Mouse (Mus musculus): ENCODE data around the gene Rnf17.
A peak's percentile ranks its signal among the peaks of the same experiment; 100 is the strongest.

The Rnf17 gene

GRCm38 (mm10) chr14:56402311-56403071, at the start of gene Rnf17:
Rnf17 (plus strand) TSS chr14:56402581.
- DNase-seq: no peak

GRCm38 (mm10) chr14:56354803-56355202, 47.6 kb upstream of the Rnf17 start:
- DNase-seq: no peak

- DNase-seq: no peak
Observed at GRCm38 (mm10) chr14:56355396-56355795, 47.0 kb upstream of the Rnf17 start.

GRCm38 (mm10) chr14:56356196-56356595, 46.2 kb upstream of the Rnf17 start:
- no peak for DNase-seq

- DNase-seq: no peak
Observed at GRCm38 (mm10) chr14:56358422-56358821, 44.0 kb upstream of the Rnf17 start.

GRCm38 (mm10) chr14:56359131-56359530, 43.2 kb upstream of the Rnf17 start:
- no peak for DNase-seq

GRCm38 (mm10) chr14:56364711-56365237, 37.6 kb upstream of the Rnf17 start, which contains the start of gene Atp12a:
Atp12a (plus strand) TSS chr14:56365068.
- DNase-seq: no peak

- DNase-seq: no peak
Observed at GRCm38 (mm10) chr14:56365292-56365691, 37.1 kb upstream of the Rnf17 start.

- DNase-seq: no peak
Observed at GRCm38 (mm10) chr14:56366712-56367111, 35.7 kb upstream of the Rnf17 start.

GRCm38 (mm10) chr14:56368834-56369233, 33.5 kb upstream of the Rnf17 start:
- DNase-seq: no peak

GRCm38 (mm10) chr14:56375731-56376130, 26.6 kb upstream of the Rnf17 start:
- DNase-seq: peak; percentile 68

GRCm38 (mm10) chr14:56377745-56378144, 24.6 kb upstream of the Rnf17 start:
- no peak for DNase-seq

- DNase-seq: no peak
Observed at GRCm38 (mm10) chr14:56379336-56379735, 23.0 kb upstream of the Rnf17 start.

- DNase-seq: no peak
Observed at GRCm38 (mm10) chr14:56382366-56382765, 20.0 kb upstream of the Rnf17 start.

GRCm38 (mm10) chr14:56390247-56390646, 12.1 kb upstream of the Rnf17 start:
- no peak for DNase-seq

- no peak for DNase-seq
Observed at GRCm38 (mm10) chr14:56393704-56394312, 8.6 kb upstream of the Rnf17 start.

- no peak for DNase-seq
Observed at GRCm38 (mm10) chr14:56398001-56398400, 4.4 kb upstream of the Rnf17 start.

- no peak for DNase-seq
Observed at GRCm38 (mm10) chr14:56403072-56403375, 643 bp downstream of the Rnf17 start.

GRCm38 (mm10) chr14:56462090-56462489, 59.7 kb downstream of the Rnf17 start:
- no peak for DNase-seq

- DNase-seq: no peak
Observed at GRCm38 (mm10) chr14:56462729-56463128, 60.3 kb downstream of the Rnf17 start.

GRCm38 (mm10) chr14:56468145-56468544, 65.8 kb downstream of the Rnf17 start:
- DNase-seq: no peak

GRCm38 (mm10) chr14:56489806-56490205, 87.4 kb downstream of the Rnf17 start:
- DNase-seq: no peak

GRCm38 (mm10) chr14:56502407-56502806, 100.0 kb downstream of the Rnf17 start:
- DNase-seq: no peak

GRCm38 (mm10) chr14:56506743-56507142, 104.4 kb downstream of the Rnf17 start:
- no peak for DNase-seq
